Mouse (Mus musculus) effector memory CD4-positive, alpha-beta T cell, adult 5 months (primary cell): ENCODE data around the gene Capn11. TPM values are rescaled to one million over a fixed set of nuclear protein-coding genes. Genes with fewer than 3 reads are reported as not detected.

Source experiments
- polyA plus RNA-seq: library from polyadenylated mRNA; unstranded; fragments of 100-300 nt; shearing (Covaris generic); gene quantifications from one replicate; pipeline ENCODE4 v1.2.1, GENCODE M21; 2017

Gene Capn11
- polyA plus RNA-seq = 0.85 TPM

GRCm38 (mm10) chr17:45659225-45659624 lies at the start of gene Capn11:
Gene Capn11, minus strand, starts transcription at chr17:45659325.

GRCm38 (mm10) chr17:45686716-45687115 lies 27.6 kb upstream of the Capn11 start, which contains the start of gene Tmem63b:
Gene Tmem63b, minus strand, starts transcription at chr17:45686905.

GRCm38 (mm10) chr17:45686093-45686619 lies 27.0 kb upstream of the Capn11 start, which contains the start of gene Mrpl14:
Gene Mrpl14, plus strand, starts transcription at chr17:45686322.

GRCm38 (mm10) chr17:45601877-45602304 lies 57.2 kb downstream of the Capn11 start, which contains the start of gene Mymx:
Gene Mymx, minus strand, starts transcription at chr17:45602102.

GRCm38 (mm10) chr17:45599446-45600242 lies 59.5 kb downstream of the Capn11 start, which contains the start of gene Slc29a1:
Gene Slc29a1, minus strand, starts transcription at chr17:45599606.

Other genes with a start within 250 kb of the Capn11 start
- 70.0 TPM for gene Cdc5l, start 225.6 kb downstream of the Capn11 start, polyA plus RNA-seq
- gene Spats1, start 183.9 kb downstream of the Capn11 start, polyA plus RNA-seq = 0.31 TPM
- gene Aars2, start 152.5 kb downstream of the Capn11 start, polyA plus RNA-seq = 13.0 TPM
- not detected for gene Tcte1, start 135.9 kb downstream of the Capn11 start, polyA plus RNA-seq
- gene Tmem151b, start 109.6 kb downstream of the Capn11 start, polyA plus RNA-seq = 0.22 TPM
- gene Nfkbie, start 103.6 kb downstream of the Capn11 start, polyA plus RNA-seq = 129 TPM
- 45.3 TPM for gene Slc35b2, start 95.5 kb downstream of the Capn11 start, polyA plus RNA-seq
- 1,825 TPM for gene Hsp90ab1, start 86.1 kb downstream of the Capn11 start, polyA plus RNA-seq
- gene Slc29a1, start 59.7 kb downstream of the Capn11 start, polyA plus RNA-seq = 65.1 TPM
- gene Mymx, start 57.2 kb downstream of the Capn11 start, polyA plus RNA-seq = not detected
- 31.6 TPM for gene Mrpl14, start 27.0 kb upstream of the Capn11 start, polyA plus RNA-seq
- 11.6 TPM for gene Tmem63b, start 27.6 kb upstream of the Capn11 start, polyA plus RNA-seq
- gene 1600014C23Rik, start 74.5 kb upstream of the Capn11 start, polyA plus RNA-seq = not detected